Mouse (Mus musculus): ENCODE results near the gene Myl10. TPM values are rescaled to one million over a fixed set of nuclear protein-coding genes. Genes with fewer than 3 reads are reported as not detected.

Myl10 gene
- polyA plus RNA-seq (2014; fragmentation: Illumina TruSeq; extraction: RNeasy Lipid Tissue Mini Kit (QIAGEN cat#74804); ENCODE audit: insufficient read depth, low read depth, low replicate concordance), result not detected

DNA sequence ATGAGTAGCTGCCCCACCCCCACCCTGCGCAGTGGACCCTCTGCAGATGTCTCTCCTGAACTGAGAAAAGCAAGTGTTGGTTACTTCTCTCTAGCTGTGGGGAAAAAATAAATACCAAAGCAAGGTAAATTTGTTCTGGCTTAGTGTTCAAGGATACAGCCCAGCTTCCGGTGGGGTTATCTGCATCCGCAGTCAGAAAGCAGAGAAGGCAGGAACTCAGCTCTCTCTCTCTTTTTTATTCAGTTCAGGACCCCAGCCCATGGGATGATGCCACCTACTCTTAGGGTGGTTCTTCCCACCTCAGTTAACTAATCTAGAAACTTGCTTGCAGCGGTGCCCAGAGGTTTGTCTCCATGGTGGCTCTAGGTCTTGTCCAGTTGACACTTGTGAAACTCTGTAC, at the start of gene Myl10:
Myl10 (plus strand) TSS at position 363 of the 400 bp plus-strand sequence.

Other genes with a start within 250 kb of the Myl10 start
- gene Cux1, start 125.7 kb upstream of the Myl10 start, polyA plus RNA-seq (2014; fragmentation: Illumina TruSeq; extraction: RNeasy Lipid Tissue Mini Kit (QIAGEN cat#74804); ENCODE audit: insufficient read depth, low read depth, low replicate concordance), result 22.9 TPM
- gene Col26a1, start 190.1 kb downstream of the Myl10 start, polyA plus RNA-seq (2014; fragmentation: Illumina TruSeq; extraction: RNeasy Lipid Tissue Mini Kit (QIAGEN cat#74804); ENCODE audit: insufficient read depth, low read depth, low replicate concordance), result 0.20 TPM
- 23.9 TPM for gene Ift22, start 215.0 kb downstream of the Myl10 start, polyA plus RNA-seq (2014; fragmentation: Illumina TruSeq; extraction: RNeasy Lipid Tissue Mini Kit (QIAGEN cat#74804); ENCODE audit: insufficient read depth, low read depth, low replicate concordance)